Mouse (Mus musculus) ES-Bruce4 (cell line): ENCODE data around the gene Tpcn1. TPM values are rescaled to one million over a fixed set of nuclear protein-coding genes. Genes with fewer than 3 reads are reported as not detected.

ENCODE experiments used
- H3K27ac ChIP-seq: 2 replicates; pipeline ENCODE4 v1.5.1; 2012; ENCODE audit warnings: low read length, inconsistent platforms; ENCODE audit not compliant: insufficient read depth
- H3K27me3 ChIP-seq: 2 replicates; pipeline ENCODE4 v1.6.1; 2012; ENCODE audit warnings: mild to moderate bottlenecking, low read length, inconsistent platforms; ENCODE audit not compliant: control insufficient read depth, poor library complexity, insufficient read depth, severe bottlenecking
- H3K36me3 ChIP-seq: 2 replicates; pipeline ENCODE4 v1.6.1; 2012; ENCODE audit warnings: inconsistent platforms, mild to moderate bottlenecking, low read length, moderate library complexity; ENCODE audit not compliant: control insufficient read depth, poor library complexity, insufficient read depth, severe bottlenecking
- H3K4me1 ChIP-seq: one replicate; pipeline ENCODE4 v1.8.1; 2011; ENCODE audit warnings: low read length; ENCODE audit not compliant: control insufficient read depth, insufficient read depth
- H3K4me3 ChIP-seq: 2 replicates; pipeline ENCODE4 v1.5.1; 2011; ENCODE audit warnings: low read depth, mild to moderate bottlenecking, low read length
- H3K9ac ChIP-seq: 2 replicates; pipeline ENCODE4 v1.6.1; 2012; ENCODE audit warnings: low read depth, mild to moderate bottlenecking, inconsistent platforms; ENCODE audit not compliant: poor library complexity, severe bottlenecking
- H3K9me3 ChIP-seq: replicated peaks from 2 replicates; pipeline ENCODE4 v1.6.1; 2012; ENCODE audit warnings: mild to moderate bottlenecking, low read length, inconsistent platforms; ENCODE audit not compliant: control insufficient read depth, poor library complexity, insufficient read depth, severe bottlenecking
- CTCF ChIP-seq: IDR thresholded peaks from one replicate; pipeline ENCODE4 v1.8.1; 2011; ENCODE audit warnings: low read depth, low read length
- EP300 ChIP-seq: IDR thresholded peaks from 2 replicates; pipeline ENCODE4 v1.6.1; 2011; ENCODE audit warnings: low read depth, low read length; ENCODE audit not compliant: insufficient read depth
- POLR2A ChIP-seq: IDR thresholded peaks from one replicate; pipeline ENCODE4 v1.8.1; 2011; ENCODE audit warnings: low read length; ENCODE audit not compliant: insufficient read depth
- polyA plus RNA-seq: library from polyadenylated mRNA; stranded (reverse); fragments of >200 nt; gene quantifications from 2 replicates; pipeline ENCODE4 v1.2.4, GENCODE M21; 2011; ENCODE audit warnings: low read depth; ENCODE audit not compliant: missing spikeins, insufficient read depth, insufficient read length

Tpcn1 gene
- polyA plus RNA-seq, 1 experiment, result 13.2 TPM

GRCm38 (mm10) chr5:120567253-120567701 lies 21.2 kb downstream of the Tpcn1 start:
- Histone ChIP-seq H3K36me3 (no peaks in the 10 kb centered on the region), H3K27ac (no peak overlapping the region), H3K9me3 (no peaks in the 10 kb centered on the region), H3K27me3 (no peaks in the 10 kb centered on the region), H3K4me3 (peak overlapping the region; percentile 24), H3K9ac (peak overlapping the region; percentile 7; the same call in 1 of the 2 replicates), H3K4me1 (no peaks in the 10 kb centered on the region)
- TF ChIP-seq CTCF (no peak), POLR2A (no peak), EP300 (no peak)

- TF ChIP-seq POLR2A (no peak), EP300 (no peak), CTCF (no peak)
- H3K36me3 ChIP-seq, result no peaks in the 10 kb centered on the region
- H3K9me3 ChIP-seq, result no peaks in the 10 kb centered on the region
- H3K4me3 ChIP-seq, result peak overlapping the region; percentile 24
- no peak overlapping the region for H3K27ac ChIP-seq
- no peaks in the 10 kb centered on the region for H3K4me1 ChIP-seq
- H3K9ac ChIP-seq, result peak overlapping the region; percentile 7; the same call in 1 of the 2 replicates
- H3K27me3 ChIP-seq, result no peaks in the 10 kb centered on the region
Observed at GRCm38 (mm10) chr5:120566681-120567252, 21.7 kb downstream of the Tpcn1 start.

GRCm38 (mm10) chr5:120566101-120566500 lies 22.4 kb downstream of the Tpcn1 start:
- Histone ChIP-seq H3K27me3 (no peaks in the 10 kb centered on the region), H3K4me1 (no peaks in the 10 kb centered on the region), H3K4me3 (no peak overlapping the region), H3K36me3 (no peaks in the 10 kb centered on the region), H3K9me3 (no peaks in the 10 kb centered on the region), H3K9ac (no peak overlapping the region), H3K27ac (no peak overlapping the region)
- TF ChIP-seq EP300 (no peak), CTCF (no peak), POLR2A (no peak)

- Histone ChIP-seq H3K36me3 (no peaks in the 10 kb centered on the region), H3K9ac (no peak overlapping the region), H3K27me3 (no peaks in the 10 kb centered on the region), H3K4me3 (no peak overlapping the region), H3K4me1 (no peaks in the 10 kb centered on the region), H3K9me3 (no peaks in the 10 kb centered on the region), H3K27ac (no peak overlapping the region)
- TF ChIP-seq EP300 (no peak), CTCF (no peak), POLR2A (no peak)
Observed at GRCm38 (mm10) chr5:120565171-120565905, 23.1 kb downstream of the Tpcn1 start.

- TF ChIP-seq EP300, result no peak
- no peak for TF ChIP-seq POLR2A
- TF ChIP-seq CTCF, result no peak
- Histone ChIP-seq H3K4me1 (no peaks in the 10 kb centered on the region), H3K36me3 (no peaks in the 10 kb centered on the region), H3K27me3 (no peaks in the 10 kb centered on the region), H3K4me3 (no peak overlapping the region), H3K9me3 (no peaks in the 10 kb centered on the region), H3K27ac (peak overlapping the region; percentile 74), H3K9ac (no peak overlapping the region)
Observed at GRCm38 (mm10) chr5:120563914-120564311, 24.6 kb downstream of the Tpcn1 start.
